Mouse (Mus musculus): Measurements from ENCODE around the gene Nlgn2. TPM values are rescaled to one million over a fixed set of nuclear protein-coding genes. Genes with fewer than 3 reads are reported as not detected.

Nlgn2 gene
- polyA plus RNA-seq, 1 experiment from 2014 or later = 7.6 TPM

- peaks cover 71% of the 10 kb centered on the region for H3K4me1 ChIP-seq
- H3K4me2 ChIP-seq = peak overlapping the region; percentile 93
- no peaks in the 10 kb centered on the region for H3K9me3 ChIP-seq (replicated peaks)
- WGBS = under 1% methylated on average over 36 of the region's 36 CpGs
- peak overlapping the region; percentile 61 for H3K4me3 ChIP-seq (replicated peaks)
- H3K9ac ChIP-seq = peak overlapping the region; percentile 62
- H3K27me3 ChIP-seq = peaks cover 60% of the 10 kb centered on the region
- H3K36me3 ChIP-seq = no peaks in the 10 kb centered on the region
- H3K27ac ChIP-seq = peak overlapping the region; percentile 83
- ATAC-seq (replicated peaks; ENCODE audit: low FRiP score) = peak; percentile 63
These were observed 37.0 kb downstream of the Nlgn2 start for GRCm38 (mm10) chr11:69800392-69801197.

GRCm38 (mm10) chr11:69800138-69800391 is 37.5 kb downstream of the Nlgn2 start:
- H3K4me3 ChIP-seq (replicated peaks) = peak overlapping the region; percentile 61
- ATAC-seq (replicated peaks; ENCODE audit: low FRiP score) = 0 out of 2 replicates have a peak, but pooled peaks have one; percentile 8
- peak overlapping the region; percentile 83 for H3K27ac ChIP-seq
- no peaks in the 10 kb centered on the region for H3K9me3 ChIP-seq (replicated peaks)
- no peaks in the 10 kb centered on the region for H3K36me3 ChIP-seq
- H3K9ac ChIP-seq = no peak overlapping the region
- WGBS = 2% methylated on average over 11 of the region's 11 CpGs
- H3K4me1 ChIP-seq = peaks cover 75% of the 10 kb centered on the region
- H3K27me3 ChIP-seq = peaks cover 55% of the 10 kb centered on the region
- H3K4me2 ChIP-seq = peak overlapping the region; percentile 93

GRCm38 (mm10) chr11:69799394-69800137 is 38.0 kb downstream of the Nlgn2 start:
- Histone ChIP-seq H3K27me3 (peaks cover 50% of the 10 kb centered on the region), H3K9me3 (replicated peaks) (no peaks in the 10 kb centered on the region), H3K4me2 (peak overlapping the region; percentile 93), H3K36me3 (no peaks in the 10 kb centered on the region), H3K4me3 (replicated peaks) (peak overlapping the region; percentile 61), H3K9ac (no peak overlapping the region), H3K4me1 (peaks cover 73% of the 10 kb centered on the region), H3K27ac (peak overlapping the region; percentile 83; the same call in 1 of the 2 replicates)
- WGBS = 19% methylated on average over 12 of the region's 12 CpGs
- ATAC-seq (replicated peaks; ENCODE audit: low FRiP score) = no peak

- H3K9me3 ChIP-seq (replicated peaks) = no peaks in the 10 kb centered on the region
These were observed 39.7 kb downstream of the Nlgn2 start for GRCm38 (mm10) chr11:69797924-69798323.

GRCm38 (mm10) chr11:69795983-69796435 is 41.6 kb downstream of the Nlgn2 start:
- Histone ChIP-seq H3K27me3 (peaks cover 36% of the 10 kb centered on the region), H3K9me3 (replicated peaks) (no peaks in the 10 kb centered on the region), H3K4me1 (peaks cover 37% of the 10 kb centered on the region), H3K27ac (peak overlapping the region; percentile 59; the same call in 1 of the 2 replicates), H3K4me2 (peak overlapping the region; percentile 96), H3K36me3 (no peaks in the 10 kb centered on the region), H3K9ac (peak overlapping the region; percentile 53), H3K4me3 (replicated peaks) (peak overlapping the region; percentile 52)
- 2% methylated on average over 13 of the region's 13 CpGs for WGBS
- no peak for ATAC-seq (replicated peaks; ENCODE audit: low FRiP score)

More at GRCm38 (mm10) chr11:69797924-69798323, 39.7 kb downstream of the Nlgn2 start:
- Histone ChIP-seq H3K27me3 (peaks cover 54% of the 10 kb centered on the region), H3K36me3 (no peaks in the 10 kb centered on the region), H3K27ac (no peak overlapping the region), H3K4me1 (peaks cover 57% of the 10 kb centered on the region), H3K9ac (no peak overlapping the region), H3K4me3 (replicated peaks) (no peak overlapping the region), H3K4me2 (no peak overlapping the region)
- 80% methylated on average over 7 of the region's 7 CpGs for WGBS
- ATAC-seq (replicated peaks; ENCODE audit: low FRiP score) = no peak

GRCm38 (mm10) chr11:69795168-69795982 is 42.2 kb downstream of the Nlgn2 start, which contains the start of gene Chrnb1:
TSS of gene Chrnb1 (minus strand) at chr11:69795943.
- ATAC-seq (replicated peaks; ENCODE audit: low FRiP score) = peak; percentile 96
- Histone ChIP-seq H3K27me3 (peaks cover 36% of the 10 kb centered on the region), H3K27ac (peak within 1 kb of the TSS; percentile 59), H3K4me3 (replicated peaks) (peak within 1 kb of the TSS; percentile 52), H3K9ac (peak within 1 kb of the TSS; percentile 53), H3K4me1 (peaks cover 31% of the 10 kb centered on the region), H3K36me3 (no peaks in the 10 kb centered on the region), H3K4me2 (peak within 1 kb of the TSS; percentile 96), H3K9me3 (replicated peaks) (no peaks in the 10 kb centered on the region)
- WGBS = 2% methylated on average over 52 of the region's 52 CpGs

GRCm38 (mm10) chr11:69793429-69793828 is 44.2 kb downstream of the Nlgn2 start:
- Histone ChIP-seq H3K9ac (no peak overlapping the region), H3K9me3 (replicated peaks) (no peaks in the 10 kb centered on the region), H3K27ac (no peak overlapping the region), H3K4me1 (peaks cover 16% of the 10 kb centered on the region), H3K27me3 (peaks cover 36% of the 10 kb centered on the region), H3K36me3 (no peaks in the 10 kb centered on the region), H3K4me2 (no peak overlapping the region), H3K4me3 (replicated peaks) (no peak overlapping the region)
- WGBS = 56% methylated on average over 5 of the region's 5 CpGs
- no peak for ATAC-seq (replicated peaks; ENCODE audit: low FRiP score)

- Histone ChIP-seq H3K36me3 (no peaks in the 10 kb centered on the region), H3K4me3 (replicated peaks) (no peak overlapping the region), H3K9ac (no peak overlapping the region), H3K9me3 (replicated peaks) (no peaks in the 10 kb centered on the region), H3K27ac (no peak overlapping the region), H3K4me2 (no peak overlapping the region), H3K27me3 (peaks cover 18% of the 10 kb centered on the region), H3K4me1 (peaks cover 16% of the 10 kb centered on the region)
- 72% methylated on average over 5 of the region's 5 CpGs for WGBS
- ATAC-seq (replicated peaks; ENCODE audit: low FRiP score) = no peak
These were observed 46.2 kb downstream of the Nlgn2 start for GRCm38 (mm10) chr11:69791420-69791819.

- no peak for ATAC-seq (replicated peaks; ENCODE audit: low FRiP score)
- no peak overlapping the region for H3K9ac ChIP-seq
- H3K36me3 ChIP-seq = no peaks in the 10 kb centered on the region
- H3K4me2 ChIP-seq = no peak overlapping the region
- H3K9me3 ChIP-seq (replicated peaks) = no peaks in the 10 kb centered on the region
- no peak overlapping the region for H3K4me3 ChIP-seq (replicated peaks)
- no peak overlapping the region for H3K27ac ChIP-seq
- WGBS = 36% methylated on average over 5 of the region's 5 CpGs
- H3K27me3 ChIP-seq = peaks cover 13% of the 10 kb centered on the region; the same call in 1 of the 2 replicates
- H3K4me1 ChIP-seq = peaks cover 6% of the 10 kb centered on the region; the same call in 1 of the 2 replicates
These were observed 48.2 kb downstream of the Nlgn2 start for GRCm38 (mm10) chr11:69789431-69789830.

- H3K4me3 ChIP-seq (replicated peaks) = no peak overlapping the region
- no peak overlapping the region for H3K4me2 ChIP-seq
- ATAC-seq (replicated peaks; ENCODE audit: low FRiP score) = no peak
- WGBS = 94% methylated on average over 5 of the region's 5 CpGs
- H3K27ac ChIP-seq = no peak overlapping the region
- H3K36me3 ChIP-seq = no peaks in the 10 kb centered on the region
- H3K9ac ChIP-seq = no peak overlapping the region
- H3K9me3 ChIP-seq (replicated peaks) = no peaks in the 10 kb centered on the region
- peaks cover 8% of the 10 kb centered on the region; the same call in 1 of the 2 replicates for H3K4me1 ChIP-seq
- H3K27me3 ChIP-seq = 0 out of 2 replicates have a peak, but pooled peaks cover under 1% of the 10 kb centered on the region
These were observed 50.3 kb downstream of the Nlgn2 start for GRCm38 (mm10) chr11:69787306-69787705.

- no peaks in the 10 kb centered on the region for H3K36me3 ChIP-seq
- peaks cover 6% of the 10 kb centered on the region; the same call in 1 of the 2 replicates for H3K27me3 ChIP-seq
- H3K9ac ChIP-seq = no peak overlapping the region
- peaks cover 8% of the 10 kb centered on the region; the same call in 1 of the 2 replicates for H3K4me1 ChIP-seq
- H3K9me3 ChIP-seq (replicated peaks) = no peaks in the 10 kb centered on the region
- ATAC-seq (replicated peaks; ENCODE audit: low FRiP score) = no peak
- 35% methylated on average over 15 of the region's 15 CpGs for WGBS
- peak overlapping the region; percentile 48 for H3K4me2 ChIP-seq
- no peak overlapping the region for H3K27ac ChIP-seq
- peak overlapping the region; percentile 17 for H3K4me3 ChIP-seq (replicated peaks)
These were observed 52.8 kb downstream of the Nlgn2 start for GRCm38 (mm10) chr11:69784793-69785272.
